Mouse (Mus musculus) lung, postnatal 0 days (tissue): ENCODE measurements at regions not wholly inside any gene's neighbourhood (a gene's known extent, or its start where the extent isn't known, plus 50 kb on each side); places are given as distances from the start of the nearest gene placed in this dataset.

Experiments used
- CTCF ChIP-seq: IDR thresholded peaks from 2 replicates; pipeline ENCODE4 v1.5.1; 2016; ENCODE audit warnings: antibody characterized with exemption, mild to moderate bottlenecking
- EP300 ChIP-seq: IDR thresholded peaks from 2 replicates; pipeline ENCODE4 v1.6.1; 2016; ENCODE audit warnings: antibody characterized with exemption, mild to moderate bottlenecking, control low read depth

- TF ChIP-seq CTCF (no peak), EP300 (no peak)
Measured at GRCm38 (mm10) chr12:107092151-107092550, 396.3 kb upstream of the 3110018I06Rik start.
